Mouse (Mus musculus) retina, postnatal 1 day (tissue): Measurements from ENCODE around the gene Zc3hav1l.
A peak's percentile ranks its signal among the peaks of the same experiment; 100 is the strongest.

Experiments
- DNase-seq: peaks from one replicate; pipeline ENCODE4 v3.0.0-alpha.2; 2012

Gene Zc3hav1l

DNA sequence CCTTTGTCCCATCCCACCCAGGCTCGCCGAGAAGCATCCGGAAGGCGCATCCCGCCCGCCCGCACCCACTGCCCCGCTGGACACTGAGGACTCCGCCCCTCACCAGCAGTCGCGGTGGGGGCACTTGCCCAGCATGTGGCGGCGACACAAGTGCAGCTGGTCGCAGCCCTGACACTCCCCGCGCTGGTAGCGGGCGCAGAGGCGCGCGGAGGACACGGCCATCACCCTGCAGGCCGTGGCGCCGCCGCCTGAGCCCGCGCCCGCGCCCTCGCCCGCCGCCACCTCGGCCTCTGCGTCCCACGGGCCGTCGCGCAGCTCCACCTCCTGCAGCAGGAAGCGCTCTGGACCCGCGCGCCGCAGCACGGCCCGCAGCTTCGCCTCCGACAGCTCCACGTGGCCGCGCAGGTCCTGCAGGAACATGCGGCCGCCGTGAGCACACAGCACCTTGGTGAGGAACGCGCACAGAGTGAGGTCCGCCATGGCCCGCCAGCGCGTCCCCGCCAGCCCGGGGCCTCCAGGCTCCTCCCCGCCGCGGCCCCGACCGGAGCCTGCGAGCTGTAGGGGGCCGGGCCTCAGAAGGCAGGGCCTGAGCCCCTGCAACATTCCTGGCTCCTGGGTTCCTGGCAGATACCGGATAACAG is at the start of gene Zc3hav1l:
TSS of gene Zc3hav1l (minus strand) at position 499 of the 641 bp plus-strand sequence.
- DNase-seq = peak; percentile 90

DNA sequence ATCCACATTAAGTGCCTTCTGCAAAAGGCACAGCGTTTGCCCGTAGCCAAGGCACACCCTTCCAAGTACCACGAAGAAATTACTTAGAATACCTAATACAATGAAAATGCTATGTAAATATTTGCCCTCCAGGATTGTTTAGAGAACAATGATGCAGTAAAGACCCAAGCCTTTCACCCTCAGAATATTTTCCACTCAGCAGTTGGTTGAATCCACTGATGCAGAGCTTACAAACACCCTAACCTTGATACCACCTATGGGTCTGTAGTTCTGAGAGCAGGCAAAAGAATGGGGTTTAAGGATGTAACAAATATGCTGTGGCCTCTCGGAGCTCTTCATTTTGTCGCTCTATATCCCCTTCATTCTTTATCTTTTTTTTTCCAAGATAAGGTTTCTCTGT is 48.8 kb upstream of the Zc3hav1l start:
- no peak for DNase-seq

DNA sequence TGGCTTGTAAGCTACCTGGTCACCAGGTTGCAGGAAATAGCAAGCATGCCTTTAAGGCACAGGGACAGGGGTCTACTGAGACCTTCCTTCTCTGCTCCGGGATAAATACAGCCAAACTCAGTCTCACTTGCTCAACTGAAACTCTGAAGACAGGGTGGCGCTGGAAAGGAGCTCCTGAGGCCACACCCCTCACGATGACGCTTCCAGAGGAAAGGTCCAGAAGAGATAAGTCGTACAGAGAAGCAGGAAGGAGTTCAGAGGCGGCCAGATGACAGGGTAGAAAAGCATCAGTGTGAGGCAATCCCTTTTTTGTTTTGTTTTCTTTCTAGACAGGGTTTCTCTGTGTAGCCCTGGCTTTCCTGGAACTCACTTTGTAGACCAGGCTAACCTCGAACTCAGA is 46.7 kb upstream of the Zc3hav1l start:
- no peak for DNase-seq

DNA sequence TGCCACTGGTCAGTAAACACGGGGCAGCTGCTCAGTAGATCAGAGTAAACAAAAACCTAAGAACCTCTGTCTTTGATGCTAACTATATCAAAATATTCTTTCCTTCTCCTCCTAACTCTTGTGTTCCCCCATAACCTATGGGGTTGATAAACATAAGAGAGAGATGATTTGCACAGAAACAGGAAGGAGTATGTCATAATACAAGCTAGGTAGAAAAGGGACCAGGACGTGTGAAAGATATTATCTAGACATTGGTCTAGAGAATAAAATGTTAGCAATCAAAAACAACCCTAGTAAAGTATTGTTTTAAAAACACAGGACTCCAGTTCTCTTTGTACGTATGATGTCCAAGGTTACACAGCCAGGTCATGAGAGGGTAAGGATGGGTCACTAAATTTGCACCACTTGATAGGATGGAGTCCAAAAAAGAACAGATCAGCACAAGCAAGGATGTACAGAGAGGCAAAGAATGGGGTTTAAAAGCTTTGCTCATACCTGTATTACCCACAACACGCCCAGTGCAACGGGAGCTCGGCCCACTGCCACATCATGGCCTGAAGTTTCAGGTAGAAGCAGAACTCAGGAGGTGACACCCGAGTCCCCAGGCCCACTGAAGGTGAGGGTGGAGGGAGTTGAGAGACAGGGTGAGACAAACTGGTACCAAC is 45.1 kb upstream of the Zc3hav1l start:
- no peak for DNase-seq

DNA sequence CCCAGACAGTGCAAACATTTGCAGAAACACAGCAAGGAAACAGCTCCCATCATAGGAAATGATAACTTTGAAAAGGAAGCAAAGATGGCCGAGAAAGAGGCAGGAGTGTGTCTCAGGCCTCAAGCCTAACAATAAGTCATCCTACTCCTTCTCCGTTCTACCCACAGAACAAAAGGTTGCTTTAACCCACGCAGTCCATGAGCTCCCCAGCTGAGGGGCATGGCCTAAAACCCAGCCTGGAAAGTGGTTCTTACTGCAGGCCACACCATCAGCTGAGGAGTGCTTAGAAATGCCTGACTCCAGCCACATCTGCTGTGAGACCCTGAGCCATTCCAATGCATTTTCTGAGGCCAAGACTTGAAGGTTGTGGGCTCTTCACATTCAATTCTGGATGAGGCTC is 44.5 kb upstream of the Zc3hav1l start:
- no peak for DNase-seq

DNA sequence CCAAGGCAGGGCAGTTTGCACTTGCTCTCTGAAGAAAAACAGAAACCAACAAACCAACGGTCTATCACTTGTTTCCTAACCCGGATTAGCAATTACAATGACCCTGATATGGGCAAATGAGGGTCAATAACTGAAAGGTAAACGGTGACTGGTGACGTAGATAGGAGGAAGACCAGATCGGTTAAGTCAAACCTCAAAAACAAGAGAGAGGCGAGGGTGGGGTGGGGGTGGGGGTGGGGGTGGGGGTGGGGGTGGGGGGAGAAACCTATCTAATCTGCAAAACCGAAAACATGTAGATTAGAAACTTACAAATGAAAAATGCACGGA is 43.6 kb upstream of the Zc3hav1l start:
- no peak for DNase-seq

DNA sequence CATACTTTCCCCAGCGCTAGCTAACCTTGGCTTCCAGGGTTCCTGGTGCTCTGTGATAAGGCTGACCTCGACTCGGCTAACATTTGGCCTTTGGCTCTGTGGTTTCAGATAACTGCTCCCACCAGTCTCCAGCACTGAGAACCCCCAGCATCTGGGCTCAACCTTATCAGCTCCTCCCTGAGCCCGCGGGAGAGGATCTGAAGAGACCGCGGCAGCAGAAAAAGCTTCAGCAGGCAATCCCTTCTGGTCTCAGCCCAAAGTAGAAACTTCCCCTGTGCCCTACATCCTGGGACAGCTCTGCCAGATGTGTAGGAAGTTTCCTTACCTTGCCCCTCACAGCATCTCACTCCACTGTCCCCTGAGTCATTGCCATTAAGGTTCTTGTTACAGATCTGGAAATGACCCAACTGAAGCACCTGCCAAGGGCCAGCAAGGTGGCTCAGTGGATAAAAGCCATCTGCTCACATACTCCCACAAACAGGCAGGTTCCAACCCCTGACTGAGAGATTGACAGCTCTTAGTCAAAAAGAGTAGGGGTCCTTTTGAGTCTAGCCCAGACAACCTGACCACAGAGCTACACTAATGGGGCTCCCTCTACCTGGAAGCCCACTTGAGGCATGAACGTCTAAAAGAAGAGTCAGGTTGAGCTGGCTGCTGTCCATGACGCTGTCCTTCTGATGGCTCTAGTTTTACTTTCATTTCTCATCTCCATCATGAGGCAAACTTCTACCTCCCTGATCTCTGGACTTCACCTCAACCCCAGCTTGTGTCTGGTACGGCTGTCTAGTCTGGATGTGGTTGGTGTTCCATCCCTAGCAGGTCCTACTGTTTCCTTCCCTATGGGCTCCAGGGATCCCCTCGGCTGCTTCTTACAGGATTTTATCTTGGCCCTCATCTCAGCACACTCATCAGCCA is 42.9 kb upstream of the Zc3hav1l start:
- DNase-seq = no peak

DNA sequence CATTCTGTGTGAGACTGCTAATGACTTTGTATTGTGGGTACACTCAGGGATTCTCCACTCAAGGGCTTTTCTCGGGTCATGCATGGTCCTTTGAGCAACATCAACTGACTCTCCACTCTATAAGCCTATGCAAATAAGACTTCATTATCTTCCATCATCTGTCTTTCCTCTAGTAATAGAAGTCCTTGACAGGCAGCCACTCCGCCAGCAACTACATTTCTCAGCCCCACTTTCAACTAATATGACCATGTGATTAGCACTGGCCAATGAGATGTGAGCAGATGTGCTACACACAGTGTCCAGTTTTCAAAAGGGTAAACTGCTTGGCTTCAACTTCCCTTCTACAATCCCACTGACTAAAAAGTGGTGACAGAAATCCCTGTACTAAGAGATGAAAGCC is 40.0 kb upstream of the Zc3hav1l start:
- DNase-seq = no peak

DNA sequence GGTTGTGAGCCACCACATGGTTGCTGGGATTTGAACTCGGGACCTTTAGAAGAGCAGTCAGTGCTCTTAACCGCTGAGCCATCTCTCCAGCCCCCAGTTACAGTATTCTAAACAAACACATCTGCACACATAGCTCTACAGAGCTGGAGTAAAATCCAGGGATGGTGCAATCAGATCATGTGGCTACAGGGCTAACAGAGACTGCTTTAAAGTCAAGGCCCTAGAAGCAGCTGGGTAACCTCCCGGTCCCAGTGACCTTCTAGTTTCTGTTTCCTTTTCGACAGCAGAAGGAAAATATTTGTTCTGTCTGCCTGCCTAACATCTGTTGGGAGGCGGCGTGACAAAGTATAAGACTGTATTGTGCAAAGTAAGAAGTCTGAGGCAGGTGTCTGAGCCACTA is 38.9 kb upstream of the Zc3hav1l start:
- no peak for DNase-seq

DNA sequence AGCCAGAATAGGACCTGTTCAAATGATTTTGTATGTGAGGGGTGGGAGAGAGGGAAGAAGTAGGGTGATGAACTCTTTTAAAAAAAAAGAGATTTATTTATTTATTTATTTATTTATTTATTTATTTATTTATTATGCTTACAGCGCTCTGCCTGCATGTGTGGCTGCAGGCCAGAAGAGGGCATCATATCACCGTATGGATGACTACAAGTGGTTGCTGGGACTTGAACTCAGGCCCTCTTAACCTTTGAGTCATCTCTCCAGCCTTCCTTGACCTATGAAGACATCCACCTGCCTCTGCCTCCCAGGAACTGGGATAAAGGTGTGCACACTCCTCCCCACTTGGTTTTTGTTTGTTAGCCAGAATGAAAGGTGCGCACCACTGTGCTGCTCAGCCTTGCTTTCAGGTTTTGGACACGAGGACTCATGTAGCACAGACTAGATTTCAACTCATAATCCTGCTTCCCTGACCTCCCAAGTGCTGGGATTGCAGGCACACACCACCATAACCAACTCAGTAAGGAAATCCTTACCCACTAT is 38.2 kb upstream of the Zc3hav1l start:
- DNase-seq = no peak

DNA sequence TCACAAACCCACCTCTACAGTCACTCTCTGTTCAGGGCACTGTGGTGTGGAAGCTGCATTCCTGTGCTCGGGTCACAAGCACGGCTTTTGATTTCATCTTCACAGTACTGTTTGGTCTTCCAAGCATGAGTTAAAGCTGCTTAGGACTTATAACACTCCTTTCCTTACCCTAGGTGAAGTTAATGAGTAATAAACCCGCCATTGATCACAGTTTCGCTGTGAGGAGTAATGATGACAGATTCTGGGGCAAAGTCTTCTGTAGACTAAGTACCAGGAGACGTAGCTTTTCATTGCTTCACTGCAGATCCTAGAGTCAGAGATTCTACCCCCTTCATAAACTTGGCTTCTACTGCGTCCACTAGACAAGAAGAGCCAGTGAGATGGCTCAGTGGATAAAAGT is 36.2 kb upstream of the Zc3hav1l start:
- DNase-seq = no peak

DNA sequence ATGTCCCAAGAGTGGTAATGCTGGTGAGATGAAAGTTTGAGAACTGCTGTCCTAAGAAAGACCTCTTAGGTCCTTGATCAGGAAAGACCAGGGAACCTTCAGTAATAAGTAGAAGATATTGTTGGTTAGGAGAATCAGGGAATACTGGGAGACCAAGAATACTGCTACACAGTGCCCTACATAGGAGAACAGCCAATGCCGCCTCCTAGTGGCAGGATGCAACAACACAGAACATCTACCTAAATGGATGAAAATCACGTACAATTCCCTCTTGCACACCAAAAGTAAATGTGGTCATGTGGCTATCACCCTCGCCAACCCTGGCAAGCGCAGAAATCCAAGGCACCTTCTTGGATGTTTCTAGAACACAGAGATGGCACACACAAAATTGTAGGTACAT is 27.5 kb upstream of the Zc3hav1l start:
- DNase-seq = peak; percentile 79

DNA sequence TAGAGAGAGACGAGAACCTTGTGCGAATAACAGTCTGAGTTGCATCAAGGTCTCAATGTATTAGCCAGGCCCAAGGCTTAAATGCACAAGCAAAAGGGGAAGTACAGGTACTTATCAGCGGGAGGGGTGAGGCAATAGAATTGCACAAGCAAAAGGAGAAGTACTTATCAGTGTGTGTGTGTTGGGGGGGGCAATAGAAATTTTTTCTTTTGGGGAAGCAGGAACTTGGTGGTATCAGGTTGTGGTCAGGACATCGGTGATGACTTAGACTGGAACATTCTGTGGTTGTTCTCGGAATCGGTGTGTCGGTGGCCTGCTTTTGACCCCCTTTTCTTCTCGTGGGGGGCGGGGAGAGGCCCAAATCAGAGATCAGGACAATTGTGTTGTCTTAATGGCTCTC is 21.6 kb upstream of the Zc3hav1l start:
- no peak for DNase-seq

DNA sequence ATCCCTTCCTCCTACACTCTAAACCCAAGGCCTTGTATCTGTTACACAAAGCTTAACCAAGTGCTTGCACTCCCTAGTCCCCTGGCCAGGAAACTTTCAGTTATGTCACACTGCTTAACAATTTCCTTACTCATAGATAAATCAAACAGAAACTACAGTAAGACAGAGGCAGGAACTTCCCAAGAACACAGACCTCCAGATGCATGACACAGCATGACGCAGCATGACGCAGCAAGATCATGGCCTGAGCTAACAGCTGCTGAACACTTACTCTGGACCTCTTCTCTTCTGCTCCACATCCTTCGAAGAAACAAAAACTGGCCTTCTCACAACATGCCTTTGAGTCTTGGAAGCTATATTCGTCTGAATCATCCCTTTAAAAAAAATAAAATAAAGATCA is 17.0 kb upstream of the Zc3hav1l start:
- no peak for DNase-seq

DNA sequence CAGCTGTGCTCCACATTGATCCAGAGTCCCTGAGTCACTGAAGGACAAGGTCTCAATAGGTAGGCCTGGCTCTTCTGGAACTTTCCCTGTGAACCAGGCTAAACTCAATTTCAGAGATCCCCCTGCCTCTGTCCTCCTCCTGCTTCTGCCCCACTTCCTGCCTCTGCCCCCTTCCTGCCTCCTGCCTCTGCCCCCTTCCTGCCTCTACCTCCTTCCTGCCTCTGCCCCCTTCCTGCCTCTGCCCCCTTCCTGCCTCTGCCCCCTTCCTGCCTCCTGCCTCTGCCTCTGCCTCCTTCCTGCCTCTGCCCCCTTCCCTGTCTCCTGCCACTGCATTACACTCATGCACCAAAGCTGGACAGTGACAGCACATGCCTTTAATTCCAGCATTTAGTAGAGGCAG is 10.7 kb upstream of the Zc3hav1l start:
- no peak for DNase-seq

DNA sequence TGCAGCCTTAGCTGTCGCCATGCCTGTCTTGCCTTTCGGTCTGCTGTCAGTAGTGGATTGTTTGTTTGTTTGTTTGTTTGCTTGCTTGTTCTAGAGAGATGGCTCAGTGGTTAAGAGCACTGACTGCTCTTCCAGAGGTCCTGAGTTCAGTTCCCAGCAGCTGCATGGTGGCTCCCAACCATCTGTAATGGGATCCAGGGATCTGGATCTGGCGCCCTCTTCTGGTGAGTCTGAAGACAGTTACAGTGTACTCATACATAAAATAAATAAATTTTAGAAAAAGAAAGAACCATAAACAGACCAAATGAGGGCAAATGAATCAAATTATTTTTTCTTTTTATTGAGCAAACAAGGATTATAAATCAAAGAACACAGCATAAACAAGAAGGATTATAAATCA is 5.9 kb upstream of the Zc3hav1l start:
- DNase-seq = no peak

DNA sequence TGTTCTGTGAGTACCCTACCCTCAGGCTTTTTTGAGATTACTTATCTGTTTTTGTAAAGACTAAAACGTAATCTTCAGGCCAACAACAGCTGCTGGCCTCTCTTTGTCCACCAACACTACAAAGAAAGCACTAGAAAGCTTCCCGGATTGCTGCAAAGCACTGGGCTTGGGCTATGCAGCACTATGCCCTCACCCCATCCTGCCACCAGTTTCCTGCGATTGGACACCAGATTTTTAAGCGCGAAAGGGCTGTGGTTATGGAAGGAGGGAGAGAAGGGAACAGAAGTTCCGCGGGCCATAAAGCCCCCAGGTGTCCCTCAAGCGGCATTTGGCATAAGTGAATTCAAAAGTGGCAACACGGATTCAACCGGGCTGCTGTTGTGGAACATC is 818 bp downstream of the Zc3hav1l start:
- peak; percentile 70 for DNase-seq

DNA sequence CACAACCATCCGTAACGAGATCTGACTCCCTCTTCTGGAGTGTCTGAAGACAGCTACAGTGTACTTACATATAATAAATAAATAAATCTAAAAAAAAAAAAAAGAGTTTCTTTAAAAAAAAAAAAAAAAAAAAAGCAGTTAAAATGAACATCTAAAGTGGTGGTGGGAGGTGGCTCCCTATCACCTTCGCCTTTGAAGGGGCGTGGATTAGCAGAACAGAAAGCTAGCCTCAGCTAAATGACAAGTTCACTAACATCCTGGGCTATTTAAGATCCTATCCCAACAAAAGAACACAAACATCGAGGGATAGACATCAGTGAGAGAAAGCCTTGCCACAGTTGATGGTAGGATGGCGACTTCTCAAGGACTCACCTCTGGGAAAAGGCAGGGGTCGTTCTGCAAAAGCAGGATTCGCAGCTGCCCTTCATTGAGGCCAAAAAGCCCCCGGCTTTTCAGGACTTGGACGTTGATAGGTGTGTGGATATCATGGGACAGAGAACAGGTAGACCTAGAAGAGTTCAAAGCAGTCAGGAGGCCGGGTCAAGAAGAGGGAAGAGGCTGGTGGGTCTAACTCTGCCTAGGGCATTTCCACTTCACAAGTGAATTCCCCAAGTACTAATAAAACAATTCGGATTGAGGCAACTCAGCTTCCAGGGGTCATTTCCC is 1.3 kb downstream of the Zc3hav1l start:
- no peak for DNase-seq

DNA sequence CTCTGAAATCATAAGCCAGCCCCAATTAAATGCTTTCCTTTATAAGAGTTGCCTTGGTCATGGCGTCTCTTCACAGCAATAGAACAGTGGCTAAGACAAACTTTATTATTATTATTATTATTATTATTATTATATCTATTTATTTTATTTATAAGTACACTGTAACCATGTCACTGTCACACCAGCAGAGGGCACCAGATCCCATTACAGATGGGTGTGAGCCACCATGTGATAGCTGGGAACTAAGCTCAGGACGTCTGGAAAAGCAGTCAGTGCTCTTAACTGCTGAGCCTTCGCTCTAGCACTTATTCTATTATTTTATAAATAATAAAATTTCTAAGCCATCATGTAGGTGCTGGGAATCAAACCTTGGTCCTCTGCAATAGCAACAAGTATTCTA is 5.4 kb downstream of the Zc3hav1l start:
- no peak for DNase-seq

DNA sequence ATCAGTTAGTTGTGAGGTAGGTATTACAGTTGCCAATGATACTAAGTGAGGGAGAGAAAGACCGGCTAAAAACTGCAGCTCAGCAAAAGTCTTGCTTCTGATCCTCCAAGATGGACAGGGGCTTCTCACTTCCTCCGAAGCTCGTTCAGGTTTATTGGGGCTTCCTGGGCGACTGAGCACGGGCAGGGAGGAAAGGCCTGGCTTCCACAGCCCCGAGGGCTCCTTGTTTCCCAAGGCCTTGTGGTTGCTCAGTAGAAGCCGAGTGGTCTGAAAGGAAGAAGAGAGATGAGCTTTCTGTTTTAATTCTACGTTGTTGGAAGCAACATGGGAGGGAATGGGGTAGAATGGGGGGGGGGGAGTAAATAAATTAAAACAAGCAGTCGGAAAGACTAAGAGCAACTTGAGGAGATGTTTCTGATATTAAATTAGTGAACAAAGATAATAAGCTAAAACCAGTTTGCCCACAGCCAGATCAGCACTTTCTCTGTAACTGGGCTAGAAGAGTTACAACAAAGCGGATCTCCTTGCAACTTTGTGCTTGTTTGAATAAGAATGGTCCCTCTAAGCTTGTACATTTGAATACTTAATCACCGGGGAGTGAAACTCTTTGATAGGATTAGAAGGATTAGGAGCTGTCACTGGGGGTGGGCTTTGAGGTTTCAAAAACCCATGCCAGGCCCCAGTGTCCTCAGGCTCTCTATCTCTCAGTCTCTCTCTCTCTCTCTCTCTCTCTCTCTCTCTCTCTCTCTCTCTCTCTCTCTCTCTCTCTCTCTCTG is 6.0 kb downstream of the Zc3hav1l start:
- peak; percentile 27 for DNase-seq

DNA sequence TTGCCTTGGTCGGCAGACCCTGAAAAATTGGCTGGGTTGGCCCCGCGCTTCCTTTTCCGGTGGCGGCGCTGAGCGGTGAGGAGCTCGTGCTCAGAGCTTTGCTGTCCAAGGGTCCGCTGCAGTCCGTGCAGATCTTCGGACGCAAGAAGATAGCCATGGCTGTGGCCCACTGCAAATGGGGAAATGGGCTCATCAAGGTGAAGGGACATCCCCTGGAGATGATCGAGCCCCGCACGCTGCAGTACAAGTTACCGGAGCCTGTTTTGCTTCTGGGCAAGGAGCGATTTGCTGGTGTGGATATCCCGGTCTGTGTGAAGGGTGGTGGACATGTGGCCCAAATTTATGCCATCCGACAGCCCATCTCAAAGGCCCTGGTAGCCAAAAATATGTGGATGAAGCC is 14.6 kb downstream of the Zc3hav1l start:
- no peak for DNase-seq

DNA sequence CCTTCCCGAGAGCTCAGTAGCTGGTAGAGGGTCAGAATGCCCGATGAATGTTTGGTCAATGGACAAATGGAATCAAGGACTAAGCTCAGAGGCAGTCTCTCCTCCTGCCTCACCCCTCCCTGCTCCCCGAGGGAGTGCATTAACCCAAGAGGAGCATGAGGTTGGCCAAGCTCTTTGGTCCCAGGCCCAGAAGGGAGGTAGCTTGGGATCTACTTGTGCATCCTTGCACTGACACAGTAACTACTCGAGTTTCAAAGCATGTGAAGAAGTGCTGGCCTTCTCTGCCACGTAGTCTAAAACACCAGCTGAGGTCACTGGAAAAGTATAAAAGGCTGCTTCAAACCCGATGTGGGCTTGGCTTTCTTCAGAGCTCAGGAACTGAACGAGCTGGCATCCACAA is 34.6 kb downstream of the Zc3hav1l start:
- no peak for DNase-seq
